Mouse (Mus musculus) 3T3-L1 (cell line): Measurements from ENCODE around the gene Psmd9.

Source experiments
- DNase-seq: peaks from one replicate; pipeline ENCODE4 v3.0.0-alpha.2; 2015; ENCODE audit warnings: low read depth, low spot score

Gene Psmd9

GRCm38 (mm10) chr5:123169284-123169683 lies at the start of gene Psmd9:
Psmd9 (plus strand) TSS chr5:123169413.
- DNase-seq = no peak

DNA sequence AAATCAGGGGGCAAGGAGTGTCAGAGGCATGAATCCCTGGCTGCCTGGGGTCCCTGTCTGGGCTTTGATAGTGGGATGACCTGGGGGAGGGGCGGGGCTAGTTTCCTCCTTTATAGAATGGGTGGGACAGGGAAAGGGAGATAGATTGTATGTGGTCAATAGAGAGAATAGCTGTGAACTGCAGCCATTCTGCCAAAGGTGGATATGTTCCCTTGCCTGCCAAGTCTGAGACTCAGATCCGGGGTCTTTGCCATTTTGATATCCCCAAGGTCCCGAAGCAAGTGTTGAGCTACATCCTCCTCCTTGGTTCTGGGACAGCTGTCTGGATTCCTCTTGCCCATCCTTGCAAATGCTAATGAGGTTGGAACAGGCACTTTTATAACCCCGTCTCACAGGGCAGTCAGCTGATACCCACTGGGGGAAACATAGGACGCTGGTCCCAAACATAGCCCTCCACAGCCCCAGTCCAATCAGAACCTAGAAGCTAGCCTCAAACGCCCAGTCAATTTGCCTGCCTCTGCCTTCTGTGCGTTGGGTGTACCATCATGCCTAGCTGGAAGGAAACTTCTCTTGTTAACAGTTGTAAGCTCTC lies 48.5 kb upstream of the Psmd9 start:
- DNase-seq = no peak

DNA sequence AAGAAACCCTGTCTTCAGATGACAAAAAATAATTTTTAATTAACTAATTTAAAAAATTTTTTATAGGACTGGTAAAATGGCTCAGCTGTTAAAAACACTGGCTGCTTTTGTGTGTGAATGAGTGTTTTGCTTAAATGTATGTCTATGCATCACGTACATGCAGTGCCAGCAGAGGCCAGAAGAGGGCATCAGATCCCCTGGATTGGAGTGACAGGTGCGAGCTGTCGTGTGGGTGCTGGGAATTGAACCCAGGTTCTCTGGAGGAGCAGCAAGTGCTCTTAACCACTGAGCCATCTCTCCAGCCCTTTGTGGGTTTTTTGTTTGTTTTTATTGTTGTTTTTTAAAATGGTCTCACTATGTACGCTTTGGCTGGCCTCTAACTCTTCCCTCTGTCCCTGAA lies 47.0 kb upstream of the Psmd9 start:
- peak; percentile 41 for DNase-seq

GRCm38 (mm10) chr5:123125105-123125504 lies 44.1 kb upstream of the Psmd9 start:
- DNase-seq = no peak

DNA sequence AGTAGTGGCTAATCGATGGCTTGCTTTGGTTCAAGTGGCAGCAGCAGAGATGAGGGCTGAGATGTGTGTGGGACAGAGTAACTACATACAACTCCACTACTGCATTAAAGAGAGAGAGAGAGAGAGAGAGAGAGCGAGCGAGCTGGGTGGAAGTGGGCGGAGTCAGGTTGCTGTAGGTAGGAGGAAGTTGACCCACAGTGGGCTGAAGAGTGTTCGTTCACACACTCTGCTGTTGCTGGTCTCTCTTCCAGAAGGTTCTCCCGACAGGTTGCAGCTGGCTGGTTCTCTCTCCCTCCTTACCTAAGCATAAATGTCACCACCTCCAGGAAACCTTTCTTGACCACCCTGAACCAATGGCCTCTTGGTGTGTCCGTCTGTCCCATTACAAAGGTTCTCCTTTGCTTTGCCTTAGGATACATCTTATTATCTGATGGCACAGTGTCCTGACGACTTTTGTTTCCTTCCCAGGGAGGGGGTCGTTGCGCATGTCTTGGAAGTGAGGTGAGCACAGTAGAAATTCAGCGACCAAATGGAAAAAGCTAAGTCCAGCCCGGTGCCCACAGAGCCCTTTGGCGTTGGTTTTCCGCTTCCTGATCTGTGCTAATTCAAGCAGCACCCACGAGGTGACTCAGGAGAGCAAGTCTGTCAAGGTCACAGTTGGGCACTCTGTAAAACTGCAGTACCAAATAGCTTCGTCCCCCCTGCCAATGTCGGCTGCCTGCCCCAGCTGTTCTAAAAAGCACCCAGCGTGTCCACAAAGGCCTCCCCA lies 43.4 kb upstream of the Psmd9 start:
- DNase-seq = no peak

GRCm38 (mm10) chr5:123127031-123127430 lies 42.2 kb upstream of the Psmd9 start:
- no peak for DNase-seq

DNA sequence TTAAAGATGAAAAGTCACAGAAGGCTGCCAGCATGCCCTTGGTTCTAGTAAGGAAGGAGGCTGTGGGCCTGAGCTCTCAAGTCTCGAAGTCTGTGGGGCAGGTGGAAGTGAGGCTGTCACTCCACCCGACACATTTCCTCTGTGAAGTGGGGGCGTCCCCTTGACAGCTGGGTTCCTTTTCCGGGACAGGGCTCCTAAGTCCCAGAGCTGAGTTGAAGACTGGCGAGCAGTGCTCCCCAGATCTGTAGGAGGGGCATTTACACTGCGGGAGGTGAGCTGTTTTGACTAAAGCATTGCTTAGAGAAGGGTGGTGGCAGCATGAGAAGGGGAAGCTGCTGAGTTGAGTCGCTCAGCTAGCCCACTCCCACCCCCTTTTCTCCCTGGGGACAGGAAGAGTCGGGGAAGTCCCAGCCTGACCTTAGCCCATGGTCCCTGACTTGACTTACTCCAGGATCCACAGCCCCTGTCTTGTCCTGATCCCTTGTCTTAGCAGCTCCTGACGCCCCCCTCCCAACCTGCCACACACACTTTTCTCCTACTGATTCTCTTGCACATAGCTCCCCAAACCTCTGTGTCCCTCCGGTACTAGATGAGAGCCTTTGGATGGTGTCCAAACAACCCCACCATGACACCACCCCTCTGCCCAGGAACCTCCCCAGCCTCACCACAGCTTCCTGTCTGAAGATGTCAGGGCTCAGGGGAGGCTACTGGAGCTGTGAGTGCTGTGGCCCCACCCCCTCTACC lies 40.6 kb upstream of the Psmd9 start:
- DNase-seq = no peak

- no peak for DNase-seq
Observed at GRCm38 (mm10) chr5:123129170-123129757, 39.9 kb upstream of the Psmd9 start.

GRCm38 (mm10) chr5:123130030-123130813 lies 39.0 kb upstream of the Psmd9 start:
- DNase-seq = no peak

GRCm38 (mm10) chr5:123130814-123131148 lies 38.4 kb upstream of the Psmd9 start:
- no peak for DNase-seq

- DNase-seq = peak; percentile 61
Observed at GRCm38 (mm10) chr5:123132308-123133071, 36.7 kb upstream of the Psmd9 start, which contains the start of gene Rhof. Rhof (minus strand) TSS chr5:123132692.

GRCm38 (mm10) chr5:123133083-123133783 lies 36.0 kb upstream of the Psmd9 start:
- DNase-seq = peak; percentile 89

GRCm38 (mm10) chr5:123133784-123134143 lies 35.4 kb upstream of the Psmd9 start:
- peak; percentile 64 for DNase-seq

DNA sequence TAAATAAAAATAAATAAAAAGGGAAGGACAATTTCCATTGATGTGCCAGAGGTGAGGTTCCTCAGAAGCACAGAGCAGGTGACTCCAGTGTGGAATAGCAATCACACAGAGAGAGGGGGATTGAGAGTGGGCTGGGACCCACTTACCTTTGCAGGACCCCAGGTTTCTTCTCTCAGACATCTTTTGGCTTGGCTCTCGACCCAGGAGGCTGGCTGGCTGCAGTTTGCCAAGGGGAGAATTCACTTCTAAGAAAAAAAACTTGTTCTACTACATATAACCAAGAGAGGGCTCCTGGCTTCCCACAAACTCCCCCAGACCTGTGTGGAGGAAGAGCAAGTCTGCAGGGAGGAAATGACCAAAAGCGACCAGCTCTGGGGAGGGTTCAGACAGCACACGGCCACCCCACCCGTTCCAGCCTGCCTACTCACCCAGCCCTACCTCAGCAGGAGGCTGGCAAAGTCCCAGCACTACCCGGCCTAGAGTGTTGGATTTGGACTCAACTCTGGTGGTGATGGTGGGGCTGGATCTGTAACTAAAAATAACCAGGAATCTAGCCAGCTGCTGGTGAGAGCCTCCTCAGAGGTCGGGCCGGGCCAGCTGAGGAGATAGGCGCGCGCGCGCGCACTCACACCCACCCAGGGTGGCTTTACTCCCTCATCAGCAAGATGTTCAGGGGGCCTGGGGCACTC lies 34.9 kb upstream of the Psmd9 start:
- DNase-seq = peak; percentile 94

GRCm38 (mm10) chr5:123134875-123135382 lies 34.3 kb upstream of the Psmd9 start:
- DNase-seq = peak; percentile 51

DNA sequence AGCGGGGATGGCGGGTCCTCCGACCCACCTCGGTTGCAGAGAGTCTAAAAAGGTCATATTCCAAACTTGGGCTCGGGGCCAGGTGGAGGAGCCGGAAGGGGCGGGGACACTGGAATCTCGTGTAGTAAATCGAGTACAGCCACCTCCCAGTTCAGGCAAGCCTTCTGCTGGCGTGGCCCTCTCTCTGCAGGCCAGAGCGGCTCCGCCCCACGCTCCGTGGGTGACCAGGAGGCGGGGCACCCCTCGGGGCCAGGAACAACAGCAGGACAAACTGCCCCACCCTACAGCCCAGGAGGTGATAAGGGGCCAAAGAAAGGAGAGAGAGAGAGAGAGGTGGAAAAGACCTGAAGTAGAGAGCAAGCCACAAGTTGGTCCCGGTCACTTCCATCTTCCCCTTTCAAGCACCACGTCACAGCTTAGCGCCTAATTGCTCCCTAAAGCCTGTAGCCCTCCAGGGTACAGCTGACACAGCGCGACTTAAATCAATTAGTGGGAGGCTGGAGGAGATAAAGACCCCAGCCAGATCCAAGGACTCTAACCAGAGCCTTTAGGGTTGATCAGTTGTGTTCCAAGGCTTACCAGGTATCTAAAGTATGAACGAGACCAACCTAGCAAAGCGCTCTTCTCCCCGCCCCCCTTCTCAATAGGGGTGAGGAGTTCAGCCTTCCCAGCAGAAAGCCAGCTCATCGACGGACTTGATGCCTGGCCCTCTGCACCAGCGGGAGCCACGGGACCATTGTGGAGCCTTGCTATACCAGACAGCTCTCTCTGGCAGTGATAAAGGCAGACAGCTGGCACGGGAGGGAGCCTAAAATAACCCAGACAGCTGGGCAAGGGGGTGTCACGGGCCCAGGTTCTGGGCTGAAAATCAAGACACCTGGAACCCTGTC lies 33.5 kb upstream of the Psmd9 start:
- peak; percentile 95 for DNase-seq

- peak; percentile 98 for DNase-seq
Observed at GRCm38 (mm10) chr5:123136361-123137043, 32.7 kb upstream of the Psmd9 start.
